Mouse (Mus musculus): ENCODE measurements around the gene Mdk.

The Mdk gene

DNA sequence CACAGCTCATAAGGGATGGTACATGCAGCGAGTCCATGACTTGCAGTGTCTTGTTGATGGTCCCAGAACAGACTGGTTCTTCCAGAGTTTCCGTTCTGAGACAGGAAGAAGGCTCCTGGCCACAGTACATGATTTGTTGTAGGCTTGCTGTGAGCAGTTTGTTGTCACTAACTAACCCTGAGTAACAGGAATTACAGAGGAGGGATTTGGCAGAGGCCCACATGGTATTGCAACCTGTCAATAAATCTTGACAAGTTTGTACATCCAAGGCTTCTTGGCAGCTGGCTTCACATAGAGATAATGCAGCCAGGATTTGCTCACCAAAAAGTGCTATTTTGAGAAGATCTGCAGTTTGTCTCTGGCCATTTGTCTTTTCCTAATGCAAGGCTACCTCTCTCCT is 26.0 kb downstream of the Mdk start:
- no peak for DNase-seq

GRCm38 (mm10) chr2:91904618-91905307 is 27.3 kb downstream of the Mdk start:
- no peak for DNase-seq

DNA sequence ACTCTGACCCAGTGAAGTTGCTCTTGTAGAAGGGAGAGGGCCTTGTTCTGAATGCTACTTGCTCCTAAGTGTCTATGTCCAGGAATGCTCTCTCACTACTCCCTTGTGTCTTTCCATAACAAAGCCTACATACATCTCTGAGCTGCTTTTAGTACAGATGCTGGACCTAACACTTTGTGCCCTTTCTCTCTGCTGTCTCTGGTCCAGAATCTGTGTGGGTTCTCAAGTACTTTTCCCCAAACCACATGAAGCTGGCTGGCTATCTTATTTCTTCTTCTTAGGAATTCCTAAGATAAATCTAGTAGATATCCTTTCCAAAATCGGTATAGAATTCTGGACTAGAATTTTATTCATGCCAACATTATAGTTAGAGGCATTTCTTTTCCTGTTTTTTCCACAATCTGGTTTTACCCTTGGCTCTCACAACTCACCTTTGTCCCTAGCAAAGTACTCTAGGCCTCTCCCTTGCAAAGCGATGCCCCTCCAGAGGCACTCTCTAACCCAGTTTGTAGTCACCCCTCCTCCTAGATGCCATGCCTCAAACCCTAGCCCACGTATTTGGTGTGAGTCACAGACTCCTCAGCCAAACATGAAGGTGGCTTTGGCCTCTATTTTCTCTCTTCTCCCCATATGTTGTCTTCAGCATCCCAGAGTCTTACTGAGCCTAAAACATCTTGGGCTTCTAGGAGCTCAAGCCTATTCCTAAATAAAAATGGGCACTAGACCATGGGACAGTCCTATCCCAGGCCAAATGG is 28.7 kb downstream of the Mdk start:
- no peak for DNase-seq

- no peak for DNase-seq
Observed at GRCm38 (mm10) chr2:91902336-91902735, 29.8 kb downstream of the Mdk start.

DNA sequence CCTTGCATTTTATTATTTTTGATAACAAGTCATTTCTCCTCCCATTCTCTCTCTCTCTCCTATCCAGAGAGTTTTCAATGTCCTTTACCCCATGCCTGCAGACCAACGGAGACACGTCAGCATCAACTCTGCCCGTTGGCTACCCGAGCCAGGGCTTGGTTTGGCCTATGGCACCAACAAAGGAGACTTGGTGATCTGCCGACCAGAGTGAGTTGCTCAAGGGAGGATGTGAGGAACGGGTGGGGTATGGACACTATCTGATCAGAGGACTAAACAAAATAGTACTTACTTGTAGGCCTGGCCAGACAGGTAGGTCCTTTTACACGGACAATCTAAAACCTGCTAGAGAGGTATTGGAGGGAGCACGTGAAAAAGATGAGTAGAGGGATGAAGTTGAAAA is 31.7 kb downstream of the Mdk start:
- no peak for DNase-seq

- DNase-seq, result no peak
Observed at GRCm38 (mm10) chr2:91899141-91899540, 33.0 kb downstream of the Mdk start.

GRCm38 (mm10) chr2:91897968-91898367 is 34.1 kb downstream of the Mdk start:
- DNase-seq, result no peak

DNA sequence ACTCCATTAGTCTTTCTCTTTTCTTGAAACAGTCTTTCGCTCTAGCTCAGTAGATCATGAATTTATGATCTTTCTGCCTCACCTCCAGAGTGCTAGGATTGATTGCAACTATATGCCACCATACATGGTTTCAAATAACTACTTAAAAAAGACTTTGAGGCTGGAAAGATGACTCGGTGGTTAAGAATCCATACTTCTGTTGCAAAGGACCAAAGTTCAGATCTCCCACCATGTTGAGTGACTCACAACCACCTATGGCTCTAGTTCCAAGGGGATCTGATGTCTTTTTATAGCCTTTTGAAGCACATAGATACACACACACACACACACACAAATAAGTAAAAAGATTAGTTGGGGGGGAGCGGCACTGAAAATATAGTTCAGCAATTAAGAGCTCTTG is 36.7 kb downstream of the Mdk start:
- DNase-seq, result no peak

DNA sequence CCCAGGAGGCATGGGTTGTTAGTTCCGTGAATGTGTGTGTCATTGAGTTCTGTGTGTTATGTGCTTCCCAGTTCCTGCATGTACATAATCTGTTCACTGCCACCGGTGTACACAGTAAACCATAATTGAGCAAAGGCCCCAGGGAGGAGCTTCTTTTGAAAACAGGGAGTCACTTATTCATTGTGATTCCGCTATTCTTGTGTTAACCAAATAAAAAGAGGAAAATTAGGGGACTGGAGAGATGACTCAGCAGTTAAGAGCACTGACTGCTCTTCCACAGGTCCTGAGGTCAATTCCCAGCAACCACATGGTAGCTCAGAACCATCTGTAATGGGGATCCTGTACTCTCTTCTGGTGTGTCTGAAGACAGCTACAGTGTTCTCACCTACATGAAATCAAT is 37.4 kb downstream of the Mdk start:
- DNase-seq, result no peak

DNA sequence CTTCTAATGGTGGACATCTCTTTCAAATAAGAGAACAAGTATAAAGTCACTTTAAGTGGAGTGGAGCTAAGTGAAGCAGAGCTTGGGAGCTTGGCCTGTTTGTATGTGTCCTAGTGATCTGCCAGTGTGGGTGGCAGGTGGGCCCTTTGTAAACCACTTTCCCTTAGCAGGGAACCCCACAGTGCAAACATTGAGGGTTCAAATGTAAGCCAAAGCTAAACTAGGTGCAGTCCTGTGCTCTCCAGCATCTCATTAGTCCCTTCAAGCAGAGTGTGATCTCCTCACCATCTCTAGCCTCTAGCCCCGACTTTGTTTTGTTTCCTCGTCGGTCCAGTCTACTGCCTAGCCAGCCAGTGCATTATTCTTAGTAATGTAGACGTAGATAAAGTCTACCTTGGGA is 47.5 kb downstream of the Mdk start:
- DNase-seq, result no peak

- no peak for DNase-seq
Observed at GRCm38 (mm10) chr2:91883961-91884360, 48.1 kb downstream of the Mdk start.
